Mouse (Mus musculus) CH12.LX (cell line): ENCODE measurements around the gene Kremen2.

ENCODE experiments used
- CTCF ChIP-seq, 2 experiments: IDR thresholded peaks in 1 of 2; conservative IDR thresholded peaks in 1 of 2; 2 replicates each; pipeline ENCODE4 v1.5.1; 2011 to 2012; ENCODE audit warnings: low read depth in 2 of 2, low read length in 2 of 2, improper control_type of control experiment in 1 of 2, inconsistent platforms in 1 of 2, mild to moderate bottlenecking in 1 of 2, moderate library complexity in 1 of 2
- ELF1 ChIP-seq: IDR thresholded peaks from 2 replicates; pipeline ENCODE4 v1.6.1; 2014; ENCODE audit warnings: low read depth, mild to moderate bottlenecking, inconsistent platforms, low read length, improper control_type of control experiment
- HCFC1 ChIP-seq: IDR thresholded peaks from 2 replicates; pipeline ENCODE4 v1.6.1; 2012; ENCODE audit warnings: low read depth, mild to moderate bottlenecking, inconsistent platforms, low read length, improper control_type of control experiment
- KAT2A ChIP-seq: IDR thresholded peaks from 2 replicates; pipeline ENCODE4 v1.6.1; 2012; ENCODE audit warnings: low read length, improper control_type of control experiment, inconsistent platforms; ENCODE audit not compliant: insufficient replicate concordance
- MAZ ChIP-seq: IDR thresholded peaks from 2 replicates; pipeline ENCODE4 v1.6.1; 2012; ENCODE audit warnings: low read depth, mild to moderate bottlenecking, inconsistent platforms, low read length, improper control_type of control experiment, moderate library complexity
- MYC ChIP-seq: IDR thresholded peaks from 2 replicates; pipeline ENCODE4 v1.6.1; 2011; ENCODE audit warnings: low read depth, mild to moderate bottlenecking, improper control_type of control experiment, low read length
- SIN3A ChIP-seq: IDR thresholded peaks from 2 replicates; pipeline ENCODE4 v1.6.1; 2012; ENCODE audit warnings: low read length, improper control_type of control experiment, inconsistent platforms
- ZMIZ1 ChIP-seq: IDR thresholded peaks from 2 replicates; pipeline ENCODE4 v1.6.1; 2012; ENCODE audit warnings: low read depth, mild to moderate bottlenecking, inconsistent platforms, low read length, improper control_type of control experiment

DNA sequence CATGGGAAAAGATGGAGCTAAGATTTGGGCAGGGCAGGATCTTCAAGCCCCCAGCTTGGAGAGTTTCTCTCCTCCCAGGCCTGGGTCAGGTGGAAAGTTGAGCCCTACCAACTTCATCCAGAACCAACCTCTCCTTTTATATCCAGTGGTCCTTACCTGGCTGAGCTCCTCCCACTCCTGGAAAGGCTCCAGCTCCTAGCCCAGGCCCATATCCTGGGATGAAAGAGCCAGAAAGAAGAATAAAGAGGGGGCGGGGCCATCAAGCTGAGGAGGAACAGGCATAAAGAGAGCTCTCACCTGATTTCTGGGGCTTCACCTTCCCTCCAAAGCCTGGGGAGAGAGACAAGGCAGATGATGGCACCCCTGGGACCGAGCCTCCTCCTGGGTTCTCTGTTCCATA lies 28.6 kb downstream of the Kremen2 start:
- TF ChIP-seq CTCF (conservative IDR thresholded peaks at IDR 0.05 in 1 of 2, IDR thresholded peaks at IDR 0.05 in 1 of 2; ENCODE audit: low read depth in 2 of 2, low read length in 2 of 2) (no peak), HCFC1 (no peak), SIN3A (no peak), MAZ (no peak), MYC (no peak), KAT2A (no peak), ZMIZ1 (no peak), ELF1 (no peak)
